Mouse (Mus musculus) granulocyte monocyte progenitor cell, adult 5-6 weeks (primary cell): ENCODE results near the gene Gm20824. TPM values are rescaled to one million over a fixed set of nuclear protein-coding genes. Genes with fewer than 3 reads are reported as not detected.
"Not testable (repeated sequence)": the region's sequence is repeated elsewhere in the genome, so short reads cannot be mapped to it uniquely, and the experiment has no call there.

Experiments
- ATAC-seq: replicated peaks from 2 replicates; pipeline ENCODE4 v1.8.0; 2016; ENCODE audit warnings: mild to moderate bottlenecking, moderate TSS enrichment, inconsistent platforms; ENCODE audit not compliant: poor library complexity, severe bottlenecking
- total RNA-seq, 2 experiments: library from RNA; stranded (forward) in 1 of 2; stranded (reverse) in 1 of 2; fragments of 200-712, 200-1000 nt in 1 of 2; fragments of >200 nt in 1 of 2; fragmentation: Nextera tagmentation in 1 of 2; gene quantifications; 2 replicates each; pipeline ENCODE4 v1.2.3; 2014 to 2017

Gene Gm20824
- total RNA-seq (2014; fragmentation: Nextera tagmentation) (not detected in 2 replicates), total RNA-seq (2017) (not detected in 2 replicates)

- not testable (repeated sequence) for ATAC-seq
Observed at GRCm38 (mm10) chrY:8257607-8258006, at the start of gene Gm20824. TSS of gene Gm20824 (plus strand) at chrY:8257907.

Other genes with a start within 250 kb of the Gm20824 start
- gene Gm20825, start 186.4 kb upstream of the Gm20824 start, total RNA-seq (2014; fragmentation: Nextera tagmentation), result not detected in 2 replicates
- gene Gm20825, start 186.4 kb upstream of the Gm20824 start, total RNA-seq (2017), result not detected in 2 replicates